Mouse (Mus musculus) small intestine, adult 2 months (tissue): Measurements from ENCODE around the gene Ahcyl2.

Source experiments
- CTCF ChIP-seq: fragments of 200-500 bp; IDR thresholded peaks from 2 replicates; pipeline ENCODE4 v1.5.1; 2012; ENCODE audit warnings: low read depth, mild to moderate bottlenecking, control low read depth, inconsistent platforms, low read length, moderate library complexity, mixed read lengths; ENCODE audit not compliant: insufficient replicate concordance, insufficient read length; ENCODE audit errors: extremely low read depth
- POLR2A ChIP-seq: fragments of 200-500 bp; IDR thresholded peaks from 2 replicates; pipeline ENCODE4 v1.6.1; 2012; ENCODE audit warnings: low read depth, mild to moderate bottlenecking, control low read depth, inconsistent platforms, low read length, moderate library complexity

DNA sequence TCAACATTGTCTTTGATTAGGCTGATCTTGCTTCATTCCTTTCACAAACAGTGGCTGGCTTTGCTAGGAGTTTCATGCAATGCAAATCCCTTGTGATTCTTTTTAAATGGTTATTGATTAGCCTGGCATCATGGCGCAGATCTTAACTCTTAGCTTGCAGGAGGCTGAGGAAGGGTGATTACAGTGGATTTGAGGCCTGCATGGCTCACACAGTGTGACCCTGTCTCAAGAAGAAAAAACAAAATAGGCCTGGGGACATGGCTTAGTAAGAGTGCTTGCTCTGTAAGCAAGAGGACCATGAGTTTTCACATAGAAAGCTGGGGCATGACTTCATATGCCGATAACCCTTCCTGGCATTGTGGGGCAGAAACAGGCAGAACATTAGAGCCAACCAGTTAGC, 47.8 kb downstream of the Ahcyl2 start:
- TF ChIP-seq POLR2A: no peak
- no peak for TF ChIP-seq CTCF
